Mouse (Mus musculus) forebrain, embryonic 16.5 days (tissue): ENCODE measurements at regions not wholly inside any gene's neighbourhood (a gene's known extent, or its start where the extent isn't known, plus 50 kb on each side); places are given as distances from the start of the nearest gene placed in this dataset.

Source experiments
- ATAC-seq: fragments of 200-750 bp; cut with Nextera tagmentation; 2 replicates; pipeline ENCODE4 v1.8.0; 2017; ENCODE audit warnings: mild to moderate bottlenecking, moderate library complexity
- H3K27ac ChIP-seq: fragments of 300-500 bp; sonication (generic); 2 replicates; pipeline ENCODE4 v1.5.1; 2014; ENCODE audit warnings: low read length, control low read depth
- H3K27me3 ChIP-seq: fragments of 300-500 bp; sonication (generic); replicated peaks from 2 replicates; pipeline ENCODE4 v1.6.1; 2014; ENCODE audit warnings: low read length; ENCODE audit not compliant: control insufficient read depth, insufficient read depth
- H3K36me3 ChIP-seq: fragments of 300-500 bp; sonication (generic); 2 replicates; pipeline ENCODE4 v1.6.1; 2014; ENCODE audit not compliant: control insufficient read depth, insufficient read depth
- H3K4me1 ChIP-seq: fragments of 300-500 bp; sonication (generic); replicated peaks from 2 replicates; pipeline ENCODE4 v1.6.1; 2014; ENCODE audit warnings: low read length; ENCODE audit not compliant: control insufficient read depth, insufficient read depth
- H3K4me2 ChIP-seq: fragments of 300-500 bp; sonication (generic); 2 replicates; pipeline ENCODE4 v1.6.1; 2014; ENCODE audit warnings: mild to moderate bottlenecking, low read length, control low read depth
- H3K4me3 ChIP-seq: fragments of 300-500 bp; sonication (generic); replicated peaks from 2 replicates; pipeline ENCODE4 v1.5.1; 2014; ENCODE audit warnings: mild to moderate bottlenecking, low read length, control low read depth
- H3K9ac ChIP-seq: fragments of 300-500 bp; sonication (generic); replicated peaks from 2 replicates; pipeline ENCODE4 v1.6.1; 2014; ENCODE audit warnings: low read depth, low read length, control low read depth
- H3K9me3 ChIP-seq: fragments of 300-500 bp; sonication (generic); 2 replicates; pipeline ENCODE4 v1.6.1; 2016; ENCODE audit warnings: low read length; ENCODE audit not compliant: control insufficient read depth
- WGBS: fragments of 180-500 bp; shearing (Covaris S2); extraction: QIAGEN DNeasy Blood & Tissue Kit; methylation state at CpG from one replicate; pipeline ENCODE4 v1.1.7; 2014; 5-methylcytosine and 5-hydroxymethylcytosine counted together

GRCm38 (mm10) chr4:66482495-66483291 lies 78.3 kb upstream of the Astn2 start:
- Histone ChIP-seq H3K27ac (no peak overlapping the region), H3K4me1 (peaks cover 5% of the 10 kb centered on the region), H3K9me3 (no peaks in the 10 kb centered on the region), H3K4me2 (no peak overlapping the region), H3K4me3 (no peak overlapping the region), H3K27me3 (no peaks in the 10 kb centered on the region), H3K9ac (no peak overlapping the region), H3K36me3 (no peaks in the 10 kb centered on the region)
- ATAC-seq, result peak; percentile 97
- WGBS, result 35% methylated on average over 2 of the region's 2 CpGs

- peaks cover 5% of the 10 kb centered on the region for H3K4me1 ChIP-seq
- 84% methylated on average over 8 of the region's 8 CpGs for WGBS
- no peak overlapping the region for H3K4me2 ChIP-seq
- no peaks in the 10 kb centered on the region for H3K36me3 ChIP-seq
- H3K27ac ChIP-seq, result no peak overlapping the region
- H3K9me3 ChIP-seq, result no peaks in the 10 kb centered on the region
- no peak overlapping the region for H3K9ac ChIP-seq
- no peak overlapping the region for H3K4me3 ChIP-seq
- no peak for ATAC-seq
- no peaks in the 10 kb centered on the region for H3K27me3 ChIP-seq
Observed at GRCm38 (mm10) chr4:66478601-66479217, 74.3 kb upstream of the Astn2 start.
